Mouse (Mus musculus) thymus, adult 2 months (tissue): ENCODE results near the gene Hsd17b3. TPM values are rescaled to one million over a fixed set of nuclear protein-coding genes. Genes with fewer than 3 reads are reported as not detected.

Experiments
- DNase-seq: peaks from one replicate; pipeline ENCODE4 v3.0.0; 2021
- H3K27ac ChIP-seq: fragments of 200-500 bp; 2 replicates; pipeline ENCODE4 v1.5.1; 2012; ENCODE audit warnings: low read length, control low read depth; ENCODE audit not compliant: control insufficient read depth, insufficient read depth
- H3K27me3 ChIP-seq: fragments of 200-500 bp; 2 replicates; pipeline ENCODE4 v1.6.1; 2012; ENCODE audit warnings: mild to moderate bottlenecking, low read length, moderate library complexity, mixed read lengths; ENCODE audit not compliant: control insufficient read depth, insufficient read depth
- H3K36me3 ChIP-seq: fragments of 200-500 bp; 2 replicates; pipeline ENCODE4 v1.6.1; 2012; ENCODE audit warnings: mild to moderate bottlenecking, low read length, moderate library complexity; ENCODE audit not compliant: control insufficient read depth, insufficient read depth
- H3K4me1 ChIP-seq: fragments of 200-500 bp; replicated peaks from 2 replicates; pipeline ENCODE4 v1.6.1; 2012; ENCODE audit warnings: low read length; ENCODE audit not compliant: control insufficient read depth, insufficient read depth
- H3K4me3 ChIP-seq: fragments of 200-500 bp; 2 replicates; pipeline ENCODE4 v1.5.1; 2012; ENCODE audit warnings: mild to moderate bottlenecking, low read length, control low read depth, moderate library complexity; ENCODE audit not compliant: control insufficient read depth, insufficient read depth
- CTCF ChIP-seq: fragments of 200-500 bp; IDR thresholded peaks from 2 replicates; pipeline ENCODE4 v1.5.1; 2012; ENCODE audit warnings: mild to moderate bottlenecking, control low read depth, low read length, moderate library complexity, borderline replicate concordance; ENCODE audit not compliant: control insufficient read depth, poor library complexity, insufficient read depth; ENCODE audit errors: extremely low read depth
- POLR2A ChIP-seq: fragments of 200-500 bp; IDR thresholded peaks from 2 replicates; pipeline ENCODE4 v1.6.1; 2012; ENCODE audit warnings: mild to moderate bottlenecking, low read length, control low read depth, moderate library complexity; ENCODE audit not compliant: control insufficient read depth, poor library complexity, insufficient read depth; ENCODE audit errors: extremely low read depth
- WGBS: fragments of 180-500 bp; shearing (Covaris S2); methylation state at CpG from one replicate; pipeline ENCODE4 v1.1.7; 2018; 5-methylcytosine and 5-hydroxymethylcytosine counted together
- polyA plus RNA-seq: library from polyadenylated mRNA; depleted of rRNA; stranded (reverse); fragments of >200 nt; gene quantifications from 2 replicates; pipeline ENCODE4 v1.2.3, GENCODE M21; 2012; rRNA removed

Gene Hsd17b3
- polyA plus RNA-seq, 1 experiment, result 0.36 TPM

DNA sequence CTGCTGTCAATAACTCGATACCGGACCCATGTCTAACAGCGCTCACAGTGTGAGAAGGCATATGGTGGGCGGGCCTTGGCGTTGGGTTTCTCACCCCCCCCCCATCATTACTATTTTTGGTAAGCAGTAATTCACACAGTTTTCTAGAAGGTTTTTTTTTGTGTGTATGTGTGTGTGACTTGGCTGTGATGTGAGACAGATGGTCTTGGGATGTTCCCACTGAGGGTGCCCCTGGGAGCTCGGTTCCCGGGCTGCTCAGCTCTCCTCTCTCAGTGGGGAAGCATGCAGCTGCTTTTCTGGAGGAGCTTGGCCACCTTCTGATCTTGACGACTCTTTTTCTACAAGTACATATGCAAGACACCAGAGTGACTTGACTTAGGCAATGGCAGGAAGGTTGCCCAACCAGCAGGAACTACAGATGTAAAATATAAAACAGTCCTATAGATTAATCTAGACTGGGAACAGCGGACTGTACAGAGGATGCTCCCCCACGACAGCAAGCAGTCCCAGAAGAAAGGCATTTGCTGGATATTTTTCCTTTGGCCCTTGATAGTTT, 70.4 kb downstream of the Hsd17b3 start:
- TF ChIP-seq CTCF (no peak), POLR2A (no peak)
- no peak overlapping the region for H3K27ac ChIP-seq
- no peak for DNase-seq
- 90% methylated on average over 10 of the region's 10 CpGs for WGBS
- no peaks in the 10 kb centered on the region for H3K36me3 ChIP-seq
- H3K27me3 ChIP-seq, result no peaks in the 10 kb centered on the region
- no peaks in the 10 kb centered on the region for H3K4me1 ChIP-seq
- H3K4me3 ChIP-seq, result no peak overlapping the region

DNA sequence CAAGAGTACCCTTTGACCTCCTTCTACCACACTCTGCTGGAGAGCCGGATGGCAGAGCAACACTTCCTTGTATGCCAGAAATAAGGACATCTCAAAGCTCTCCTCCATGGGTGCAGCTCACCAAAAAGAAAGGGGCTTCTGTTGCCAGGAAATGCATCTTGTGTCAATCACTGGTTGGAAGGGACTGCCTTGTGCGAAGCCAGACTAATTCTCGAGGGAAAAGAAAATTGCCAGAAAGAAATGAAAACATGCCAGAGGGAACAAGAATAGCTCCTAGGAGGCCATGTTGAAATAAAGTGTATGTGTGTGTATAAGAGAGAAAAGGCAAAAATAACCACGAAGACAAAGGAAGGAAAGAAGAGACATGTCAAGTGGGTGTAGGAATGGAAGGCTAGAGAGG, 73.0 kb downstream of the Hsd17b3 start:
- no peaks in the 10 kb centered on the region for H3K4me1 ChIP-seq
- no peaks in the 10 kb centered on the region for H3K36me3 ChIP-seq
- H3K27me3 ChIP-seq, result no peaks in the 10 kb centered on the region
- DNase-seq, result no peak
- H3K27ac ChIP-seq, result no peak overlapping the region
- TF ChIP-seq POLR2A, result no peak
- TF ChIP-seq CTCF, result no peak
- no peak overlapping the region for H3K4me3 ChIP-seq
- WGBS, result 82% methylated on average over 4 of the region's 4 CpGs

DNA sequence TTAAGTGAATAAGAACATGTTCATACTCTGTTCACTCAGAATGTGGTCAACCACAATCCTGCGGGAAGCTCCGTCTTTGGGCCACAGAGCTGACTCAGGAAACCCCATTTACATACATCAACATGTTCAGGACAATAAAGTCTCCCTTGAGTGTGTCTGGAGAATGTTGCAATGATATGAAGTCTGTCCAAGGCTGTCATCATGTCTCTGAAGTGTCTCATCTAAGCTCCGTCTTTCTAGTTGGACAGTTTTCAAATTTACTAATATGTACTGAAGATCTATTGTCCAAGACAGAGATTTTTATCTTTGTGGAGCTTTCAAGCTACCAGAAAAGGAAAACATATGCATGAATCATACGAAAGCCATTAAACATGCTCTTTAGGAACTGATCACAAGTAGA, 77.9 kb downstream of the Hsd17b3 start:
- no peaks in the 10 kb centered on the region for H3K36me3 ChIP-seq
- no peak overlapping the region for H3K4me3 ChIP-seq
- H3K27ac ChIP-seq, result no peak overlapping the region
- DNase-seq, result no peak
- H3K27me3 ChIP-seq, result no peaks in the 10 kb centered on the region
- H3K4me1 ChIP-seq, result no peaks in the 10 kb centered on the region
- TF ChIP-seq CTCF (no peak), POLR2A (no peak)
- WGBS, result 83% methylated on average over 4 of the region's 4 CpGs

Other genes with a start within 250 kb of the Hsd17b3 start
- 2.7 and 6.0 TPM in 2 replicates for gene Slc35d2, start 40.1 kb upstream of the Hsd17b3 start, polyA plus RNA-seq
- gene Zfp367, start 64.0 kb upstream of the Hsd17b3 start, polyA plus RNA-seq, result 13.3 and 16.2 TPM in 2 replicates
- gene Habp4, start 72.6 kb upstream of the Hsd17b3 start, polyA plus RNA-seq, result 7.2 and 10.8 TPM in 2 replicates
- 3.2 and 4.7 TPM in 2 replicates for gene Cdc14b, start 186.1 kb upstream of the Hsd17b3 start, polyA plus RNA-seq
- gene Aaed1, start 223.5 kb upstream of the Hsd17b3 start, polyA plus RNA-seq, result 5.1 and 5.5 TPM in 2 replicates